Mouse (Mus musculus): Measurements from ENCODE around the gene Hmbs.

Hmbs gene

DNA sequence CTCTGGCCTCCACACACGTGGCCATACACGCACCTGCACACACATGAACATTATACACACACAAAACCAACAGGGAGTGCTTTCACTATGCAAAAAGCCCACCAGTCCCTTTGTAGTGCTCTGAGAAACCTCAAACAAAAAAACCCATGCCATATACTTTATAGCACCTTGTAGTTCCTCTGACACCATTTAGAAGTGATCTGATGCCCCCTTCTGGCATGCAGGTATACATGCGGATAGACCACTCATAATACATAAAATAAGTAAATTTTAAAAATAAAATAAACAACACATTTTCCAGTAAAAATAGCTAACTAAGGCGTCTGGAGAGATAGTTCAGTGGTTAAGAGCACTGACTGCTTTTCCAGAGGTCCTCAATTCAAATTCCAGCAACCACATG lies 13.2 kb upstream of the Hmbs start:
- ChIA-PET CTCF (no interaction called here), POLR2A (interaction anchor here in 1 of 4 experiments (5.9 to 8.7 kb wide), 2 partner anchors 12 to 21 kb away, joined by 100 to 120 read pairs; partner anchors contain the start of genes H2afx and Hmbs)

DNA sequence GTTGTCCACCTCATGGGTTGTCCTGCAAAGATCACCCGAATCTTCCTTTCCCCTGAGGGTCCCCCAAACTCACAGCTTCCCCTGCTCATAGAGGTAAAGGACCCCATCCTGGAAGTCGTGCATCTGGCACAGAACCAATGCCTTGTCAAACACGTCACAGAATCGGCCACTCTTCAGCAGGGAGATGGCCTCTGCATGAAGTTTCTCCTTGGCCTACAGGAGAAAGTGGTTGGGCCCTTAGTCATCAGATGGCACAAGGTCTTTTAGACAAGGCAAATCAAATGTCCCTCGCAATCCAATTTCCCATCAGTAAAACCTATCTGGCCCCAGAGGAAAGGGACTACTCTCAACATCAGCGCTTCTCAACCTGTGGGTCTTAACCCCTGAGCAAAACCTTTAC lies 9.1 kb upstream of the Hmbs start:
- CTCF ChIA-PET: interaction anchor here in 2 of 4 experiments (0.7 to 2.7 kb wide), 7 partner anchors 9 to 234 kb away, joined by 3 to 14 read pairs (median 3); partner anchors contain the start of genes Hmbs (in 1 of the 2), Hyou1 (in 1 of the 2) and Vps11 (in 1 of the 2)
- POLR2A ChIA-PET: interaction anchor here (0.6 to 6.3 kb wide), 32 partner anchors 8 to 244 kb away, joined by 3 to 82 read pairs (median 4); partner anchors contain the start of genes C2cd2l (in 3 of the 4), H2afx (in 3 of the 4), Vps11 (in 3 of the 4) and Dpagt1 (in 2 of the 4)

DNA sequence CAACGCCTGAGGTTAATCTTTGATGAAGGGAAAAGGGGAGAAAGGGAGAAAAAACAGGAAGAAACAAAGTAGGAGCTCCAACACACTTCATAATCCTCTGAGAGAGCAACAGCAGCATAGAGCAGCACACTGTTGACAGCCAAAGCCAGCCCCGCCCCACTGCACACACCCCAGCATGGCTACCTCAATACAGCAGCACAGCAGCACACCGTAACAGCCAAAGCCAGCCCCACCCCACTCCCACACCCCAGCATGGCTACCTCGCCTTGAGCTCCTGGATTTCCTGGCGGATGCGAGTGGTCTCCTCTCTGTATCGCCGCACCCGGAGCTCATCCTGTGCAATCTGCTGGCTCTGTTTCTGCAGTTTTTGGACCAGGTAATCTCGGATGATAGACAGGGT lies 8.3 kb upstream of the Hmbs start:
- POLR2A ChIA-PET: interaction anchor here (0.6 to 6.3 kb wide), 25 partner anchors 8 to 238 kb away, joined by 3 to 82 read pairs (median 6); partner anchors contain the start of genes C2cd2l (in 3 of the 4), H2afx (in 3 of the 4), Vps11 (in 3 of the 4) and Dpagt1 (in 2 of the 4)
- CTCF ChIA-PET: interaction anchor here in 3 of 4 experiments (0.6 to 2.7 kb wide), 5 partner anchors 9 to 278 kb away, joined by 3 to 14 read pairs (median 3); partner anchors contain the start of gene Vps11 (in 1 of the 3)

DNA sequence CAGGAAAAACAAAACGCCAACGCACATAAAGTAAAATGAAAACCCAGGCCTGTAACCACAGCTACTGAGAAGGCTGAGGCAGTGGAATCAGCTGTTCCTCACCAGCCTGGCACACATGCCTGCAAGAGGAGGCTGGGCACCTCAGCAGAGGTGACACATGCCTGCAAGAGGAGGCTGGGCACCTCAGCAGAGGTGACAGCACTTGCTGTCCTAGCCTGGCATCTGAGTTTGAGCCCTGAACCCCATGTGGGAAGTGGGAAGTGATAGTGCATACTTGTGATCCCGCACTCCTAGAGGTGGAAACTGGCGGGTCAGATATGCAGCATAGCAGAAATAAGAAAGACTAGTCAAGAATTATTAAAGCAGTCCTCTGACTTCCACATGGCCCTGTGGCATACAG lies 7.4 kb upstream of the Hmbs start:
- ChIA-PET CTCF (interaction anchor here in 2 of 4 experiments (0.6 to 1.0 kb wide), 2 partner anchors 10 to 225 kb away, joined by 3 to 4 read pairs; partner anchors contain the start of gene Vps11 (in 1 of the 2)), POLR2A (interaction anchor here in 3 of 4 experiments (0.6 to 6.3 kb wide), 8 partner anchors 10 to 37 kb away, joined by 3 to 82 read pairs (median 12); partner anchors contain the start of genes H2afx (in 2 of the 3), Vps11 (in 2 of the 3), C2cd2l (in 1 of the 3) and Dpagt1 (in 1 of the 3))

DNA sequence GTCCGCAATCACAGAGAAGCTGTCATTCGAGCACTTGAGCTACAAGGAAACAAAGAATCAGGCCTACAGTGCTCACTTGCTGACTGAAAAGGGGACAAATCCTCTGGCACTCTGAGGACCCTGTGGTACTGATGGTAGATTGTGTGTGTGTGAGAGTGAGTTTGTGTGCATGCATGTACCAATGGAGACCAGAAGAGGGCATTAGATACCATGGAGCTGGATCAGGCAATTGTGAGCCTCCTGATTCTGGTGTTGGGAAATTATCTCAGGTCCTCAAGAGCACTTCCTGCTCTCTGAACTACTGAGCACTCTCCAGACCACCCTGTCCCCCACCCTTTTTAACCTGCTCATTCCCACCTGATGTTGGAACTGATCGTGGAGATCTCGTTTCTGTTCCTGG lies 4.5 kb upstream of the Hmbs start:
- POLR2A ChIA-PET: interaction anchor here (0.5 to 8.5 kb wide), 23 partner anchors 9 to 222 kb away, joined by 3 to 446 read pairs (median 5); partner anchors contain the start of genes H2afx (in 4 of the 4), Vps11 (in 3 of the 4), Hyou1 (in 2 of the 4) and Dpagt1 (in 1 of the 4)

DNA sequence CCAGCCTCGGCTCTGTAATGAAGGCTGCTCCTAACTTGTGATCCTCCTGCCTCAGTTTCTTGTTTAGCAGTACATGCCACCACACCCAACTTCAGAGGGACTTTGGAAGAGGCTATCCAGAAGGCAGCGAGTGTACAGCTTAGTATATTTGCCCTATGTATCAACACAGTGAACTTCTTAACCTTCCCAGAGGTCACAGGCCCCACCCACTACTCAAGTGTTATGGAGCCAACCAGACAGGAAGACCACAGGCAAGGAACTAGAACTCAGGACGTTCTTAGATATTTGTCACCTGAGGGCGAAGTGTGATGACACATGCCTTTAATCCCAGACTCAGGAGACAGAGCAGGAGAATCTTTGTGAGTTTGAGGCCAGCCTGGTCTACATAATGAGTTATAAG lies 3.6 kb upstream of the Hmbs start:
- ChIA-PET CTCF (interaction anchor here in 1 of 4 experiments (0.7 to 2.9 kb wide), 5 partner anchors 9 to 363 kb away, joined by 3 to 12 read pairs (median 3); partner anchors contain the start of gene Vps11), POLR2A (interaction anchor here (0.5 to 8.5 kb wide), 27 partner anchors 8 to 550 kb away, joined by 3 to 446 read pairs (median 6); partner anchors contain the start of genes H2afx (in 4 of the 4), Hyou1 (in 3 of the 4), Vps11 (in 3 of the 4) and C2cd2l (in 2 of the 4))

More for the DNA sequence above, 4.5 kb upstream of the Hmbs start:
- CTCF ChIA-PET: interaction anchor here (0.5 to 2.5 kb wide), 15 partner anchors 10 to 1495 kb away, joined by 3 to 8 read pairs (median 3); partner anchors contain the start of genes H2afx (in 2 of the 4) and Vps11 (in 2 of the 4)

DNA sequence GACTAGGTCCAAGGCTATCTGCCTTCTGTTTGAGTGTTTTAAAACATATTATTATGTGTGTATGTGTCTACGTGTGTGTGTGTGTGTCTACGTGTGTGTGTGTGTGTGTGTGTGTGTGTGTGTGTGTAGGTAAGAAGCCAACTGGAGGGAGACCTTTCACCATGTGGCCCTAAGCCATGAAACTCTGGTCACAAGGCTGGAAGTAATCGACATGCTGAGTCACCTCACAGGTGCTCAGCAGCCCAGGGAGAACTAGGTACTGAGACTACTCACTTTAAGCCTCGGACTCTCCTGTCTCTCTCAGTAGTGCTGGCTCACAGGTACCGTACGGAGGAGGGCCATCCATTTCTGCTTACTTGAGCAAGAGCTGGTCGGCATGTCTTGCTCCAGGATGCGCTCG lies 3.1 kb upstream of the Hmbs start:
- POLR2A ChIA-PET: interaction anchor here (0.5 to 8.5 kb wide), 34 partner anchors 8 to 550 kb away, joined by 3 to 446 read pairs (median 6); partner anchors contain the start of genes H2afx (in 4 of the 4), Hyou1 (in 3 of the 4), C2cd2l (in 2 of the 4) and Ccdc84 (in 2 of the 4)
- CTCF ChIA-PET: interaction anchor here in 2 of 4 experiments (0.6 to 2.9 kb wide), 5 partner anchors 8 to 36 kb away, joined by 3 to 12 read pairs (median 5); partner anchors contain the start of gene Vps11 (in 1 of the 2)

DNA sequence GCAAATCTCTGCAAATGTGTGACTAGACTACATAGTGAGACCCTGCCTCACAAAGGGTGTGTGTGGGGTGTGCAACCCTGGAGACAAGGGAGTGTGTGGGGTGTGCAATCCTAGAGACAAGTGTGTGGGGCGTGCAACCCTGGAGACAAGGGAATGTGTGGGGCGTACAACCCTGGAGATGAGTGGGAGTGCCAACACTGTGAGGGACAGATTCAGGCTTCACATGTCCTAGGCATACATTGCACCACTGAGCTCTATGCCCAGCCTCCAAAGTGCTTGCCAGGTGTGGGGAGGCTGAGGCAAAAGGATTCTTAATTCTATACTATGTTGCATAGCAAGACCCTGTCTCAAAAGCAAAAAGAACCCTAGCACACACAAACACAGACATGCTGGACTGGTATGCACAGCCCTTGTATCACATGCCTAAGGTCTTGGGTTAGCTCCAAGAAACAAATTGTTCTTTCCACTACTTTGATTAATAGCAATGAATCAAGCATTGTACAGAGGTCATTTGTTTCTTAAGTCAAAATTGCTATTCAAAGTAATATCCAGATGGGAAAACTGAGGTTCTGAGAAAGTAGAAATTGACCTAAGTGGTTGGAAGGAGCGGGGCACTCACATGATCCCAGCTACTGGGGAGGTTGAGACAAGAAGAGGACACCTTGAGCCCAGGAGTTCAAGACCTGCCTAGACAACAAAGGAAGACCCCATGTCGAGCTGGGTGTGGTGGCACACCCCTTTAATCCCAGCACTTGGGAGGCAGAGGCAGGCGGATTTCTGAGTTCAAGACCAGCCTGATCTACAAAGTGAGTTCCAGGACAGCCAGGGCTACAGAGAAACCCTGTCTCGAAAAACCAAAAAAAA lies 1.8 kb upstream of the Hmbs start:
- ChIA-PET CTCF (interaction anchor here in 2 of 4 experiments (0.5 to 2.9 kb wide), 7 partner anchors 16 to 393 kb away, joined by 3 to 12 read pairs (median 4); partner anchors contain the start of gene Vps11 (in 2 of the 2)), POLR2A (interaction anchor here (0.7 to 8.5 kb wide), 32 partner anchors 8 to 289 kb away, joined by 3 to 446 read pairs (median 8); partner anchors contain the start of genes H2afx (in 4 of the 4), C2cd2l (in 2 of the 4), Ccdc84 (in 2 of the 4) and Dpagt1 (in 2 of the 4))

DNA sequence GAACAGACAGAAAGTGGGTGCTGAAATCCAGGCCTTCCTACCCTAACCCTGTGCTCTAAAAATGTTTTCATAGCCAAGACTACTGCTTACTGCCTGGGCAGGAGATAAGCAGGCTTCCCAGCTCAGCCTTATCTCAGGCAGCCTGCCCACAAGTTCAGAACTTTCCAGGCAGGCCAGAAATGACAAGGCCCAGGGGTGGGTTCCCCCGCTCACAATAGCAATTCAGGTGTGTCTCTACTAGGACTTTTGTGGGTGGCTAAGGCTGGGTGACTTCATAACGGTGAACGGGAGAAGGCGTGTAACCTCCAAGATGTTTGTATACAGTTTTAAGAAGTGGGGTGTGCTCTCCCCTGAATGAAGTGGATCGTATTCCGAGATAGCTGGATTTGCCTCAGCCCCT lies 738 bp downstream of the Hmbs start:
- ChIA-PET POLR2A (interaction anchor here (0.6 to 8.5 kb wide), 62 partner anchors 8 to 422 kb away, joined by 3 to 446 read pairs (median 5); partner anchors contain the start of genes C2cd2l (in 4 of the 4), H2afx (in 4 of the 4), Dpagt1 (in 3 of the 4) and Hyou1 (in 3 of the 4)), CTCF (interaction anchor here (0.6 to 1.9 kb wide), 18 partner anchors 9 to 249 kb away, joined by 3 to 13 read pairs (median 4); partner anchors contain the start of genes Vps11 (in 3 of the 4), Dpagt1 (in 1 of the 4), H2afx (in 1 of the 4) and Hyou1 (in 1 of the 4))

DNA sequence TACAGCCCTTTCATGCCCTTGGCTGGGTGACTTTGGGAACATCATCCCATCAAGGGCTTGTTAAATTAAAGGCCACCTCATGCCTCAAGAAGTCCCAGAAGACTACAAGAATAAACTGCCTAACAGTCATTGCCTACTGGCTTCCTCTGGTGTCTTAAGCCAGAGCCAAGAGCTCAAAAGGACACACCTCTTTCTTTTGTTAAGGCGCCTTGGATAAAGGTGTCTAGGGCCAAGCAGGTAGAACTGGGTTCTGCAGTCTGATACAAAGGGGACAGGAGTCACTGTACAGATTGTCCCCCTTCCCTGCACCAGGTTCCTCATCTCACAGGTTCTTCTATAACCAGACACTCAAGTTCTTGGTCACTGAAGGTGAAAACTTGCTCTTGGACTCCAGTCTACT lies 1.4 kb downstream of the Hmbs start:
- ChIA-PET POLR2A (interaction anchor here (1.0 to 8.5 kb wide), 26 partner anchors 8 to 212 kb away, joined by 3 to 446 read pairs (median 16); partner anchors contain the start of genes H2afx (in 4 of the 4), Hyou1 (in 3 of the 4), C2cd2l (in 2 of the 4) and Ccdc84 (in 2 of the 4)), CTCF (interaction anchor here in 3 of 4 experiments (0.7 to 1.3 kb wide), 8 partner anchors 11 to 292 kb away, joined by 3 to 6 read pairs (median 3); partner anchors contain the start of genes C2cd2l (in 1 of the 3), Ccdc153 (in 1 of the 3) and Vps11 (in 1 of the 3))

DNA sequence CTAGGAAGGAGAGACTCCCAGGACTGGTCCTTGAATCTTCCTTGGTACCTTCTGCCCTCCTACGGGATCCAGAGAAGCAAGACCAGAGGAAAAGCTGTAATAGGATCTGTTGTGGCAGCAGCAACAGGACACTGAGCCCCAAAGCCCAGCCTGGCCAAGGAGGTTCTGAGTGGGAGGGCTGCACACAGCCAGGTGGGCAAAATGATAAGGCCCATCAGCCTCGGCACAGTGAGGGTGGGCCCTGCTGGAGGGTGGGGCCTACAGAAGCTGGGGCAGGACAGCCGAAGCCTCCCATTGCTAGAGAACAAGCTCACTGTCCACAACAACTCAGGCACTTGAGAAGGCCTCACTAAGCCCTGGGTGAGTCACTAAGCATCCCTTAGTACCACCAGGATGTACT lies 1.9 kb downstream of the Hmbs start:
- CTCF ChIA-PET: interaction anchor here in 3 of 4 experiments (0.7 to 1.1 kb wide), 7 partner anchors 12 to 292 kb away, joined by 3 to 6 read pairs (median 3); partner anchors contain the start of genes C2cd2l (in 1 of the 3), Ccdc153 (in 1 of the 3) and Vps11 (in 1 of the 3)
- POLR2A ChIA-PET: interaction anchor here in 3 of 4 experiments (0.6 to 8.5 kb wide), 22 partner anchors 7 to 284 kb away, joined by 3 to 446 read pairs (median 30); partner anchors contain the start of genes H2afx (in 3 of the 3), Hyou1 (in 3 of the 3), C2cd2l (in 2 of the 3) and Ccdc84 (in 2 of the 3)

DNA sequence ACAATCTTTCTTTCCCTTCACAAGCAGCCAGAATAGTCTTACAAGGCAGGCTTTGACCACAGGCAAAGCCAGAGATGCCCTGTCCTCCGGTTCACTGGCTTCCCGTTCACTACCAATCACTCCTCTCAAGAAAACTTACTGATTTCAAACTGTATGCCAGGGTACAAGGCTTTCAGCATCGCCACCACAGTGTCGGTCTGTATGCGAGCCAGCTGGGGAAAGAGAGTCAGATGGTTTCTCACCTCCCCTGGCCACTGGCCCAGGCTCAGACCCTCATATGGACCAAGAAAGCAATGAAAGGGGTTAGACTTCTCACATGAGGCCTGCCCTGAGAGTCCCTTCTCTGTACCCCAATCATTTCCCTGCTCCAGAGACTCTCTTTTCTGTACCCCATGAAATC lies 2.5 kb downstream of the Hmbs start:
- CTCF ChIA-PET: no interaction called here
- POLR2A ChIA-PET: interaction anchor here in 2 of 4 experiments (1.0 to 8.5 kb wide), 9 partner anchors 7 to 47 kb away, joined by 3 to 446 read pairs (median 36); partner anchors contain the start of genes Dpagt1 (in 2 of the 2), H2afx (in 2 of the 2) and Hyou1 (in 2 of the 2)

DNA sequence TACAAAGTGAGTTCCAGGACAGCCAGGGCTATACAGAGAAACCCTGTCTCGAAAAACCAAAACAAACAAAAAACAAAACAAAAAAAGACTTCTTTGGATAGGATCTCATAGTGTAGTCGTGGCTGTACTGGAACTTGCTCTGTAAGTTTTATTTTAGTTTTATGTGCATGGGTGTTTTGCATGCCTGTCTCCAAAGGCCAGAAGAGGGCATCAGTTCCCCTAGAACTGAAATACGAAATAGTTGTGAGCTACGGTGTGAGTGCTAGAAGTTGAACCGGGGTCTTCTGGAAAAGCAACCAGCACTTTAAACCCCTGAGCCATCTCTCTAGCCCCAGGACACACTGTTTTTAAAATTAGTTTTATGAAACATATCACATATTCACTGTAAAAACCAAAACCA lies 5.5 kb downstream of the Hmbs start:
- ChIA-PET POLR2A (interaction anchor here (0.6 to 13.8 kb wide), 19 partner anchors 7 to 554 kb away, joined by 3 to 483 read pairs (median 33); partner anchors contain the start of genes Vps11 (in 3 of the 4), C2cd2l (in 2 of the 4), Dpagt1 (in 2 of the 4) and Ccdc84 (in 1 of the 4)), CTCF (interaction anchor here in 3 of 4 experiments (0.6 to 1.8 kb wide), 9 partner anchors 9 to 430 kb away, joined by 3 to 13 read pairs (median 5); partner anchors contain the start of genes Vps11 (in 2 of the 3) and C2cd2l (in 1 of the 3))

DNA sequence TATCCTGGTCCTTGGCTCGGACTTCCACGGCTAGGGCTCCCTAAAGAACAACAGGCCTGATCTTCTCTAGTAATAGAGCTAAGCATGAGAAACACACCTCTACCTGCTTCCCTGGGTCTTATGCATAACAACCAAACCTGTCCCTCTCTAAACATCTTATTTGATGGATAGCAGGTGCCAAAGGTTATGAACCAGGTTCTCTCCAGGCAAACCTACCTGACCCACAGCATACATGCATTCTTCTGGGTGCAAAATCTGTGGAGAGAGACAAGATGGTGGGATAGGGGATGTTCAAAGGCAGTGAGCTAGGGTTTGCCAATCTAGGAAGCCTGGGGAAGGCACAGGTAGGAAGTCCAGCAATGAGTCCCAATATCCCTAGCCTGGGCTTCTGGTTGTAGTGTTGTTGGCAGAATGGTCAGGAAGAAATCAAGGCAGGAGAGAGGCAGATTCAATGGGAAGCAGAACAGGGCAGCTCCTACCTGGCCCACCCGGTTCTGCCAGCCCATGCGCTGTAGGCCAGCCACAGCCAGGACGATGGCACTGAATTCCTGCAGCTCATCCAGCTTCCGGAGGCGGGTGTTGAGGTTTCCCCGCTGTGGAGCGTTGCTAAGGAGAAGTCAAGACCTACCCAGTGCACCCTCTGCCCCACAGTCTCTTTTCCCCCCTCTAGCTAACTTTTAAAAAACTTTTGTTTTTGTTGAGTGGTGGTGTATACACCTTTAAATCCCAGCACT lies 6.4 kb downstream of the Hmbs start:
- POLR2A ChIA-PET: interaction anchor here (0.6 to 13.8 kb wide), 41 partner anchors 8 to 903 kb away, joined by 3 to 483 read pairs (median 4); partner anchors contain the start of genes C2cd2l (in 3 of the 4), Dpagt1 (in 3 of the 4), Vps11 (in 3 of the 4) and Hmbs (in 2 of the 4)
- CTCF ChIA-PET: interaction anchor here in 2 of 4 experiments (0.7 to 1.3 kb wide), 5 partner anchors 24 to 228 kb away, joined by 3 to 5 read pairs (median 4); partner anchors contain the start of gene Vps11 (in 1 of the 2)

DNA sequence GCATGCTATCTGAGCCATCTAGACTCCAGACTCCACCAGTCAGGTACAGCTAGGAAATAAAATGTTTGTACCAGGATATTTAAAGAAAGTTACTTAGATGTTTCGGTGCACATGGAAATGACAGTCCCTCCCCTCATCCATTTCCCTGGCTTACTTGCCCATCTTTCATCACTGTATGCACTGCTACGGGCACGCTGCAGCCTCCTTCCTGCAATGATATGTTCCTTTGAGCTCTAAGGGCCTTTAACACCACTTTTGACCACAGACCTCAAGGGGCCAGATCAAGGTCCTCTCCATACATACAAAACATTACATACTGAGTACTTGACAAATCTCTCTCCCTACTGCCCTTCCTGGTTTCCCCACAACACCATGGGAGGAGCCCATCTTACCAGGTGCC lies 7.1 kb downstream of the Hmbs start:
- ChIA-PET POLR2A (interaction anchor here (0.7 to 13.8 kb wide), 35 partner anchors 8 to 205 kb away, joined by 3 to 483 read pairs (median 14); partner anchors contain the start of genes Dpagt1 (in 4 of the 4), C2cd2l (in 3 of the 4), Hmbs (in 3 of the 4) and Cbl (in 2 of the 4)), CTCF (interaction anchor here in 1 of 4 experiments (0.6 to 1.2 kb wide), 3 partner anchors 25 to 316 kb away, joined by 3 to 4 read pairs (median 4); partner anchors contain the start of gene Vps11)
